Mouse (Mus musculus): Measurements from ENCODE around the gene Agtpbp1.
"Not testable (repeated sequence)": the region's sequence is repeated elsewhere in the genome, so short reads cannot be mapped to it uniquely, and the experiment has no call there.

Agtpbp1 gene

DNA sequence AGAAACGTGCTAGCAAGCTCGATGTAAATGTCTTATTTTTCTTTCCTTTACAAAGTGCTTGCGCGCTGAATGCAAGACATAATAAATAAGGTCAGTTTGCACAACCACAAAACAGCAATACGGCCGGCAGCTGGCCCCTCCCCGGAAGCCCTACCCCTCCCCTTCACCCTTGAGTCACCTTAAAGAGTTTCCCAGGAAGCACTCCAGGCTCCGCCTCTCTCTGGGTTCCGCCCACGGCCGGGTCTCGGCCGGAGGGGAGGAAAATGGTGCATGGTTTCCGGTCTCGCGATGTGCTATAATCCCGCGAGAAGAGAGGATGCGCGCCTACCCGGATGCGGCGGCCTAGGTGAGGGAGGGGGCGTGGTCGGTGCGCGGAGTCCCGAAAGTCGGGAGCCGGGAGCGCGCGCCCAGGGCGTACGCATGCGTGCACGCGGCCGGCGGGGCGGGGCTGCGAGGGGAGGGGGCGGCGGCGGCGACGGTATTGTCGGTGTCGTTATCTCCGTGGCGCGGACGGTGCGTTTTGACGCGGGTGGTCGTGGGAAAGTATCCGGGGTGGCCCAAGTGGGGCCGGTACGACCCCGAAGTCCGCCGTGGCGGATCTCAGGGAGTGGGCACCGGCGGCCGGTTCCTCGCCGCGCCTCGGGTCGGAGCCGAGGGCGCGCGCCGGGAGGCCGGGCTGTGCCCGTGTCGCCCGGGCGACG is at the start of gene Agtpbp1, which contains the start of gene Naa35:
Agtpbp1 (minus strand) TSS at position 281 of the 701 bp plus-strand sequence.
Naa35 (plus strand) TSS at position 313 of the 701 bp plus-strand sequence.
- DNase-seq (ENCODE audit: low read depth, low spot score) = peak; percentile 100

DNA sequence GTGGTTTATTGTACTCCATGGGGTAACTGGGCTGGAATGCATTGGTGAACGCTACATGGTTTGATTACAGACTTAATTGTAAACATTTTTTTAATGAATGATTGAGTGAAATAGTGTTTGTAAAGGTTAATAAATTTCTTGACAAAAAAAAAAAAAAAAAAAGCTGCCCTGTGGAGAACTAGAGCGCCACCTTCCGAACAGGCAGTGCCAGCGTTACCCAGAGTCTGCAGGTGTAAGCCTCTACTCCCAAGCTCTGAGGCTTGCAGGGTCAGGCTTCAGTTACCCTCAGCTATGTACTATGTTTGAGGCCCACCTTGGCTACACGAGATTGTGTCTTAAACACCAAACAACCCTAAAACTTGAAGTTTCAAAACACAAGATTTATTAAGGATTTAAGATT is 49.6 kb upstream of the Agtpbp1 start:
- DNase-seq (ENCODE audit: low read depth, low spot score) = no peak

GRCm38 (mm10) chr13:59626739-59627138 is 41.7 kb upstream of the Agtpbp1 start:
- no peak for DNase-seq (ENCODE audit: low read depth, low spot score)

DNA sequence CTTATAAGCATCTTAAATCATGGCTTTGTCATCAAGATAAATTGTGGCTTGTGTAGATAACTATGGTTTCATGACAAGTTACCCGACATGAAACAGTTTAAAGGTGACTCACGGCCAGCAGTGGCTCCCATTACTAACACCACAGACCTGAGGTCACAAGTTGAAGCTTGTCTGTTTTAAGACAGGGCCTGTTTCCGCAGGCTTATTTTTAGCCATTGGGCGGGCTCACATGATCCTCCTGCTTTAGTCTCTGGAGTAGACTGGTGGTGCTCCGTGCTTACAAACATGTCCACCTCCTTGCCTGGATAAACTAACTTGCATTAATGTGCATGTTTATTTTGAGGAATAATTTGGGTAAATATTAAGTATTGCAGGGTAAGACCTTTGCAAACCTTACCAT is 39.9 kb upstream of the Agtpbp1 start:
- DNase-seq (ENCODE audit: low read depth, low spot score) = no peak

- DNase-seq (ENCODE audit: low read depth, low spot score) = no peak
Observed at GRCm38 (mm10) chr13:59624389-59624788, 39.4 kb upstream of the Agtpbp1 start.

- DNase-seq (ENCODE audit: low read depth, low spot score) = no peak
Observed at GRCm38 (mm10) chr13:59621643-59622489, 36.8 kb upstream of the Agtpbp1 start.

DNA sequence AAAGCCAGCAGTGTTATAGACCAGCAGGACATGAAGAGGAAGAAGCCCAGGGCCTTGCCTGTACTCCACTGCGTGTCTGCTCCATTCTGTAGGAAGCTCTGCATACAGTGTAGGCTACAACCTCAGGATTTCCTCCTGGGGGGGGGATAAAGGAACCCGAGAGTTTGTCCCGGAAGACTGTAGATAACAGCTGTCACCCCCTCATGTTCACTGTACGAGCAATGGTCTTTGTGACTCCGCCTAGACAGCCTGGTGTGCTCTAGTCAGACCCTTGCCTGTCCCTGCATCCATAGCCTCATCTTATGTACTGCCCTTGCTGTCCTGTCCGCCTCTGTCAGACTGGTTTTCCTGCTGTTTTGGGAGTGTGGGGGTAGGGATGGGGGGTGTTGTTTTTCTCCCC is 33.4 kb upstream of the Agtpbp1 start:
- no peak for DNase-seq (ENCODE audit: low read depth, low spot score)

GRCm38 (mm10) chr13:59615554-59615953 is 30.5 kb upstream of the Agtpbp1 start:
- no peak for DNase-seq (ENCODE audit: low read depth, low spot score)

GRCm38 (mm10) chr13:59615152-59615551 is 30.1 kb upstream of the Agtpbp1 start:
- no peak for DNase-seq (ENCODE audit: low read depth, low spot score)

DNA sequence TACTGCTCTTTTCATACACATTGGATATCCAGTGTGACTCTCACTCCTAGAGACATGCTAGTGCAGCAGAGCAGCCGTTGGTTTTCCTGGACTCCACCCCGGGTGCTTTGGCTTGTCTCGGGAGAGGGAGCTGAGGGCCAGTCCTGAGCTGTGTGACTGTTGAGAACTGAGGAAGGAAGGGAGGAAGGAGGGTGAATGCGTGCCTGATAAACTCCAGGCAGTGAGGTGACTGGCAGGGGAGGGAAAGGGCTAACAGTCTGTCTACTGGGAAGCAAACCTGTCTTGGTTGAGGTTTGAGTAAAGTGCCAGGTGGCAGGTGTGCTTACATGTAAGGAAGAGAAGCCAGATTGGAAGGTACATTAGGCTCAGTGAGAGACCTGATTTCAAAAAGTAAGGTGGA is 28.8 kb upstream of the Agtpbp1 start:
- DNase-seq (ENCODE audit: low read depth, low spot score) = no peak

- no peak for DNase-seq (ENCODE audit: low read depth, low spot score)
Observed at GRCm38 (mm10) chr13:59610437-59610836, 25.4 kb upstream of the Agtpbp1 start.

- no peak for DNase-seq (ENCODE audit: low read depth, low spot score)
Observed at GRCm38 (mm10) chr13:59609885-59610284, 24.9 kb upstream of the Agtpbp1 start.

GRCm38 (mm10) chr13:59605221-59605922 is 20.3 kb upstream of the Agtpbp1 start:
- no peak for DNase-seq (ENCODE audit: low read depth, low spot score)

DNA sequence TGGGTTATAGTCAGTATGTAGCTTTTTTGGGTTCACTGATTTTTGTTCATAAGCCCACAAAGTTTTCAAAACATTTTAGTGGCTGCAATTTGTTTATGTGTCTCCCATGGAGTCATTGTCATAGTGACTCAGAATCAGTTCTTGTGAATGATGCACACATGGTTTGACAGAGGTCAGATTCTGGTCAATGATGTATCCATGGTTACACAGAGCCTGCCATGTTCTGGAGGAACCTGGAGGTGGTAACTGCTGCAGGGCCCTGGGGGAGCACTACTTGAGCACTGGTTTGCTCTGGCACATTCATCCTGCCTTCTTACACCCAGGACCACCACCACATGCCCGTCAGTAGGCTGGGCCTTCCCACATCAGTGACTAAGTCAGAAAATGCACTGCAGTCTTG is 19.5 kb upstream of the Agtpbp1 start:
- DNase-seq (ENCODE audit: low read depth, low spot score) = no peak

- DNase-seq (ENCODE audit: low read depth, low spot score) = no peak
Observed at GRCm38 (mm10) chr13:59603096-59603495, 18.1 kb upstream of the Agtpbp1 start.

DNA sequence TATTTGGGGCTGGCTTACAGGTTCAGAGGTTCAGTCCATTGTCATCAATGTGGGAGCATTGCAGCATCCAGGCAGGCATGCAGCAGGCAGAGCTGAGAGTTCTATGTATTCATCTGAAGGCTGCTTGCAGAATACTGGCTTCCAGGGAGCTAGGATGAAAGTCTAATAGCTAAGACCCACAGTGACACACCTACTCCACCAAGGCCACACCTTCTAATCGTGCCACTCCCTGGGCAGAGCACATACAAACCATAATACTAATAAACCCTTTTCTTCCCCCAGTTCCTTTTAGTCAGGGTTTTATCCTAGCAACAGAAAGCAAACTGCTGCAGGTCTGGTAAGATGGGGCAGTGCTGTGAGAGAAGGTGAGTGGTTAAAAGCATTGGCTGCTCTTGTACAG is 7.6 kb upstream of the Agtpbp1 start:
- no peak for DNase-seq (ENCODE audit: low read depth, low spot score)

- not testable (repeated sequence) for DNase-seq (ENCODE audit: low read depth, low spot score)
Observed at GRCm38 (mm10) chr13:59592058-59592457, 7.0 kb upstream of the Agtpbp1 start.

- DNase-seq (ENCODE audit: low read depth, low spot score) = no peak
Observed at GRCm38 (mm10) chr13:59590691-59591090, 5.7 kb upstream of the Agtpbp1 start.

DNA sequence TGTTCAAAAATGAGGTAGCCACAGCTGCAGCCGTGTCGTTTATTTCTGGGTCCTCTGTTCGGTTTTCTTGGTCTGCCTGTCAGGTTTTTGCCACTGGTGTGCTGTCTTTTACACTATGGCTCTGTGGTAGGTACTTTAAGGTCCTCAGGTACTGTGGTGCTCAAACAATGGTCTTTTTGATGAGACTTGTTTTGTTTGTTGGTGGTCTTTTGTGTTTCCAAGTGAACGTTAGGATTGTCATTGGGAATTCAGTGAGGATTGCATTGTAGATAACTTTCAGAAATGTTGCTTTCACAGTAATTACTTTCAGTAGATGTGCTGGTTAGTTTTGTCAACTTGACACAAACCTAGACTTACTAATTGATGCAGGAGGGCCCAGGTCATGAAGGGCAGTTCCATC is 4.6 kb upstream of the Agtpbp1 start:
- DNase-seq (ENCODE audit: low read depth, low spot score) = no peak

GRCm38 (mm10) chr13:59587201-59587600 is 2.2 kb upstream of the Agtpbp1 start:
- no peak for DNase-seq (ENCODE audit: low read depth, low spot score)

- DNase-seq (ENCODE audit: low read depth, low spot score) = peak; percentile 27
Observed at GRCm38 (mm10) chr13:59585648-59586005, 600 bp upstream of the Agtpbp1 start.

GRCm38 (mm10) chr13:59584481-59584880 is 546 bp downstream of the Agtpbp1 start:
- DNase-seq (ENCODE audit: low read depth, low spot score) = peak; percentile 35

Data from forelimb bud, embryonic 11.5 days (tissue).